ENCODE assay signal across 9 mouse cellular contexts in the genomic region with DNA sequence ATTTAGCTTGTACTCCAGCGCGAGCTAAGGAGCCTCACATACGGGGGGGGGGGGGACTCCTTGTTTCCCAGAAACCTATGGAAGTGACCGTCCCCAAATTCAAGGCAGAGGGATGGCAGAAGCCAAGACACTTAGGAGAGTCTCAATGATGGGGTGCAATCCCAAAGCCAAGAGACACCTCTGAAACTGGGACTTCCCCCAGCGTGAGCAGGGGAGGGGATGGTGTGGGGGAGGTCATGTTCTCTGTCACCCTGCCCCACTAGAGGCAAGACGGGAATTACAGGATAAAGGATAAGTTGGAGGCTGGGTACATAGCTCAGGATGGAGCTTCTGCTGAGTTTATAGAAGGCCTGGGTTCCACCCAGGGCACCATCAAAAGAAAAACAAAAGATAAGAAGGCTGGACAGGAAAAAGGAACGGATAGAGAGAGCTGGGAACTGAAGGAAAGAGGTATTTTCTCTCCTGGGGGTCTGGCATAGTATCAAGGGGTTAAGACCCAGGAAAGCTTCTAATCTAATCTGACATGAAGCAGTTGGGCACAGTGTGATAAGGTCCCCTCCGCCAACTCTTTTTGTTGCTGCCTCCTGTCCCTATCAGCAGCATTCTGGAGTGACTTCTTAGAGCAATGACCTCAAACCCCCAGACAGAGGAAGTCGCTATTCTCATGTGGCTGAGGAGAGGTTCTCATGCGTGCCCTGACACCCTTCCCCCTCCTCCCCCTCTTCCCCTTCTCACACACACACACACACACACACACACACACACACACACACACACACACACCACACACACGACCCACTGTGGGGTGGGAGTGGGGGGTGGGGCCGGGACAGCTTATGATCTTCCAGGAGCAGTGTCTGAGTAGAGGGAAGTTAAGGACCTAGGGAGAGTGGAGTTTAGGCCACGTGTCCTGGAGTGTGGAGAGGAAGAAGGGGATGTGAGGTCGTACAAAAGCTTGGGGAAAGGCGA. TPM values are rescaled to one million over a fixed set of nuclear protein-coding genes. Genes with fewer than 3 reads are reported as not detected.
DNase-seq lines count a peak whose midpoint lies in the region; ATAC-seq lines count a peak whose summit lies in the region.
"Had no signal": no experiment of that assay in that cellular context is flagged by ENCODE, and none has a peak within 500 bp of the region (broad histone marks: within the 10 kb centered on the region; RNA-seq: fewer than 3 reads in every experiment).

No protein-coding gene starts in this region.

- peak overlapping the region; percentile 8 for H3K9ac ChIP-seq in heart, embryonic 16.5 days (ENCODE audit: low read length)

- DNase-seq in heart, embryonic 10.5 days (ENCODE audit: low spot score) = no peak
- DNase-seq in heart, postnatal 36 days = no peak
- peak; percentile 57 to 62 for DNase-seq in CD8-positive naive resting alpha-beta T cell, adult 2 months (ENCODE audit: low read depth in 2 of 2, low spot score in 2 of 2)
- DNase-seq in urinary bladder, postnatal 10 days (ENCODE audit: low spot score) = no peak
- no peak for DNase-seq in left cerebral cortex, adult 11 months (ENCODE audit: low spot score)
- DNase-seq in ovary, postnatal 10 days (ENCODE audit: low spot score) = no peak

- no peaks in the 10 kb centered on the region for H3K9me3 ChIP-seq in heart, embryonic 10.5 days
- H3K9me3 ChIP-seq in heart, embryonic 16.5 days (replicated peaks; ENCODE audit: control insufficient read depth, low read length) = no peaks in the 10 kb centered on the region

- H3K36me3 ChIP-seq in heart, embryonic 10.5 days = peaks cover 14% of the 10 kb centered on the region; the same call in 1 of the 2 replicates
- H3K36me3 ChIP-seq in heart, embryonic 16.5 days (ENCODE audit: control insufficient read depth, insufficient read depth) = no peaks in the 10 kb centered on the region

- peak overlapping the region; percentile 71 for H3K27ac ChIP-seq in heart, embryonic 10.5 days
- peak overlapping the region; percentile 77 for H3K27ac ChIP-seq in heart, embryonic 16.5 days (ENCODE audit: low read length)

- intact Hi-C loops in heart, postnatal 36 days (cut with DNase I) = no loop called here

- 5% methylated on average over 15 of the region's 15 CpGs for WGBS in heart, embryonic 10.5 days
- 11% methylated on average over 15 of the region's 15 CpGs for WGBS in heart, embryonic 16.5 days

- peak overlapping the region; percentile 52 for H3K4me2 ChIP-seq in heart, embryonic 16.5 days (ENCODE audit: low read depth, low read length)

- peak; percentile 24 for ATAC-seq in heart, embryonic 16.5 days (replicated peaks; ENCODE audit: extremely low read depth, insufficient read depth, low FRiP score)
- peak; percentile 51 for ATAC-seq in megakaryocyte progenitor cell, adult 5-6 weeks (replicated peaks; ENCODE audit: poor library complexity)
- ATAC-seq: Patski had no signal

- peak overlapping the region; percentile 42 for H3K4me3 ChIP-seq in heart, embryonic 10.5 days
- peak overlapping the region; percentile 2; the same call in 1 of the 2 replicates for H3K4me3 ChIP-seq in heart, embryonic 16.5 days (ENCODE audit: low read length)

- H3K4me1 ChIP-seq in heart, embryonic 10.5 days = peaks cover 84% of the 10 kb centered on the region
- H3K4me1 ChIP-seq in heart, embryonic 16.5 days (ENCODE audit: control insufficient read depth, insufficient read depth, low read length) = peaks cover 60% of the 10 kb centered on the region

- peaks cover 65% of the 10 kb centered on the region for H3K27me3 ChIP-seq in heart, embryonic 10.5 days (ENCODE audit: insufficient read depth, poor library complexity, severe bottlenecking)
- peaks cover 35% of the 10 kb centered on the region for H3K27me3 ChIP-seq in heart, embryonic 16.5 days (ENCODE audit: control insufficient read depth, insufficient read depth, low read length)

RNA-seq across cellular contexts. Expression of a gene that starts 2.0 kb away (rescaled TPM):
- polyA plus RNA-seq in heart, embryonic 10.5 days (2016; fragmentation: Nextera tagmentation; extraction: Ambion mirVana) = 43.2 and 60.8 TPM in 2 replicates
- total RNA-seq in heart, postnatal 36 days (2021) = 10 to 100 TPM; 15.3 to 23.5 TPM
- 30.3 and 34.7 TPM in 2 replicates for polyA plus RNA-seq in heart, embryonic 16.5 days (2015; fragmentation: Nextera tagmentation; extraction: Ambion mirVana)
- 4.3 and 9.3 TPM in 2 replicates for total RNA-seq in megakaryocyte progenitor cell, adult 5-6 weeks (2015)
- total RNA-seq in megakaryocyte progenitor cell, adult 5-6 weeks (2017) = 4.0 TPM in 2 replicates
- polyA plus RNA-seq: Patski had no signal

RNA-seq across cellular contexts. Expression of a gene that starts 7.2 kb away (rescaled TPM):
- 26.6 and 32.4 TPM in 2 replicates for polyA plus RNA-seq in heart, embryonic 10.5 days (2016; fragmentation: Nextera tagmentation; extraction: Ambion mirVana)
- total RNA-seq in heart, postnatal 36 days (2021) = 10 to 100 TPM in 1 of 2 experiments, 1 to 10 TPM in 1; 9.3 to 13.7 TPM
- 19.6 and 28.0 TPM in 2 replicates for polyA plus RNA-seq in heart, embryonic 16.5 days (2015; fragmentation: Nextera tagmentation; extraction: Ambion mirVana)
- total RNA-seq in megakaryocyte progenitor cell, adult 5-6 weeks (2015) = 1.5 and 5.0 TPM in 2 replicates
- total RNA-seq in megakaryocyte progenitor cell, adult 5-6 weeks (2017) = 1.8 and 3.0 TPM in 2 replicates
- polyA plus RNA-seq: Patski had no signal

RNA-seq across cellular contexts. Expression of a gene that starts 10.7 kb away (rescaled TPM):
- 0.31 and 0.42 TPM in 2 replicates for polyA plus RNA-seq in heart, embryonic 10.5 days (2016; fragmentation: Nextera tagmentation; extraction: Ambion mirVana)
- 100 to 1,000 TPM; 174 to 180 TPM for total RNA-seq in heart, postnatal 36 days (2021)
- polyA plus RNA-seq in heart, embryonic 16.5 days (2015; fragmentation: Nextera tagmentation; extraction: Ambion mirVana) = 3.2 and 3.3 TPM in 2 replicates
- total RNA-seq in megakaryocyte progenitor cell, adult 5-6 weeks (2015) = 0.47 and 1.3 TPM in 2 replicates
- total RNA-seq in megakaryocyte progenitor cell, adult 5-6 weeks (2017) = 0.62 TPM in 1 of 2 replicates, not detected in the other

Comparison
In these comparisons a context has a peak if more than half of its experiments do, and no peak if none do; other contexts are left out.
1. DNase-seq: peak in CD8-positive naive resting alpha-beta T cell, adult 2 months (2 of 2); none in heart, embryonic 10.5 days (single experiment), heart, postnatal 36 days (0 of 2), urinary bladder, postnatal 10 days (single experiment), left cerebral cortex, adult 11 months (single experiment) and ovary, postnatal 10 days (single experiment).
2. RNA of a gene that starts 10.7 kb away (total RNA-seq): 174 to 180 TPM in heart, postnatal 36 days; 0.47 to 1.3 TPM in megakaryocyte progenitor cell, adult 5-6 weeks; every median in the first group is over 10 times any median in the second.